Mouse (Mus musculus) kidney, embryonic 14.5 days (tissue): ENCODE measurements around the gene Rubcnl. TPM values are rescaled to one million over a fixed set of nuclear protein-coding genes. Genes with fewer than 3 reads are reported as not detected.

Experiments used
- ATAC-seq: fragments of 200-750 bp; cut with Nextera tagmentation; 2 replicates; pipeline ENCODE4 v1.8.0; 2017; ENCODE audit warnings: moderate number of reproducible peaks, mild to moderate bottlenecking, moderate TSS enrichment, moderate library complexity; ENCODE audit not compliant: low FRiP score, low TSS enrichment
- H3K27ac ChIP-seq: fragments of 300-500 bp; sonication (generic); 2 replicates; pipeline ENCODE4 v1.5.1; 2014; ENCODE audit warnings: low read depth, mild to moderate bottlenecking, low read length, moderate library complexity, mixed read lengths
- H3K27me3 ChIP-seq: fragments of 300-500 bp; sonication (generic); 2 replicates; pipeline ENCODE4 v1.6.1; 2014; ENCODE audit warnings: mild to moderate bottlenecking, low read length; ENCODE audit not compliant: control insufficient read depth, insufficient read depth
- H3K36me3 ChIP-seq: fragments of 300-500 bp; sonication (generic); 2 replicates; pipeline ENCODE4 v1.6.1; 2014; ENCODE audit warnings: low read length, mixed read lengths; ENCODE audit not compliant: control insufficient read depth, insufficient read depth
- H3K4me1 ChIP-seq: fragments of 300-500 bp; sonication (generic); 2 replicates; pipeline ENCODE4 v1.6.1; 2014; ENCODE audit warnings: low read length, mixed read lengths; ENCODE audit not compliant: control insufficient read depth, insufficient read depth
- H3K4me2 ChIP-seq: fragments of 300-500 bp; sonication (generic); replicated peaks from 2 replicates; pipeline ENCODE4 v1.6.1; 2014; ENCODE audit warnings: low read depth, mild to moderate bottlenecking, low read length
- H3K4me3 ChIP-seq: fragments of 300-500 bp; sonication (generic); 2 replicates; pipeline ENCODE4 v1.5.1; 2014; ENCODE audit warnings: mild to moderate bottlenecking, low read length
- H3K9ac ChIP-seq: fragments of 300-500 bp; sonication (generic); 2 replicates; pipeline ENCODE4 v1.6.1; 2014; ENCODE audit warnings: low read depth, mild to moderate bottlenecking, low read length, moderate library complexity
- H3K9me3 ChIP-seq: fragments of 300-500 bp; sonication (generic); 2 replicates; pipeline ENCODE4 v1.6.1; 2016; ENCODE audit warnings: low read length; ENCODE audit not compliant: control insufficient read depth
- WGBS: fragments of 180-500 bp; shearing (Covaris S2); extraction: QIAGEN DNeasy Blood & Tissue Kit; methylation state at CpG from one replicate; pipeline ENCODE4 v1.1.7; 2014; 5-methylcytosine and 5-hydroxymethylcytosine counted together
- polyA plus RNA-seq: library from polyadenylated mRNA; unstranded; fragments of >200 nt; fragmentation: Nextera tagmentation; extraction: Ambion mirVana; gene quantifications from 2 replicates; pipeline ENCODE4 v1.2.1, GENCODE M21; 2014

The Rubcnl gene
- polyA plus RNA-seq, result 0.34 and 0.71 TPM in 2 replicates

DNA sequence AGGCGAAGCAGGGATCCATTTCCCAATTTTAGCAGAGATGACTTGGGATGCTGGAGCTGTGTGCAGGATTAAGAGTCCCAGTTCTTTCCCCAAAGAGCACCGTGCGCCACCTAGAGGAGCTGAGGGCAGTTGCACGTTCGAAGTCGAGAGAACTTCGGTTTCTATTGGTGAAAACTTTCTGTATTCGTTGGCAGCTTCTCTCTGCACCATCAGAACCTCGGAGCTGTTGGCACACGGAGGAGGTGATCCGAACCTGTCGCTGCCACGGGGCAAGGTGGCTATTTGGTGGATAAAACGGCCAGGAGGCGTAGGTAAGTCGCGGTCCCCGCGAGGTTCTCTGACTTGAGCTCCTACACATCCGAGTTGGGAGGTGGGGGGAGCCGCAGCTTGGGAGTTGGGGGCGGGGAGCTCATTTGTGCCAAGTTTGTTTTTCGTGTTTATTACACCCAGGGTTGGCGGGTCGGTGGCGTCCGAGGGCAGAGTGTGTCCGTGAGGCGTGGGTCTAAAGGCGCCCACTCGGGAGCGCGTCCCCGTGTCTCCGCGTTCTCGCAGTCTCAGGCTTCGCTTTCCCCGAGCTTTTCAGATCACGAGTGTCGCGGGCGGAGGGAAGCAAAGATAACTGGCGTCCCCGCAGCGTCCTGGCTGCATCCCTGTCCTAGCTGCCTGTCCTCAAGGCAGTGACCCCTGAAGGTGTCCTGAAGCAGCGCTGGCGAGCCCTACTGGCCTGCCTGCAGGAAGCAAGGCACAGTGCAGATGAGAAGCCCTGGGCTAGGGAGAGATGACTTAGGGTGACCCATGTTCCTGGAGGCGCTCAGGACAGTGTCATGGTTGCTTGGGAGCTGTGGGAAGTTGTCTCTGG, at the start of gene Rubcnl:
Gene Rubcnl (plus strand): TSS at position 172 of the 859 bp plus-strand sequence.
- Histone ChIP-seq H3K9ac (peak within 1 kb of the TSS; percentile 58), H3K4me3 (peak within 1 kb of the TSS; percentile 60), H3K4me1 (0 out of 2 replicates have a peak, but pooled peaks cover 3% of the 10 kb centered on the region), H3K4me2 (peak within 1 kb of the TSS; percentile 96), H3K27me3 (no peaks in the 10 kb centered on the region), H3K36me3 (no peaks in the 10 kb centered on the region), H3K9me3 (no peaks in the 10 kb centered on the region), H3K27ac (no peak within 1 kb of the TSS)
- ATAC-seq, result peak; percentile 72
- WGBS, result 2% methylated on average over 49 of the region's 49 CpGs

- Histone ChIP-seq H3K27ac (no peak overlapping the region), H3K27me3 (no peaks in the 10 kb centered on the region), H3K4me2 (no peak overlapping the region), H3K9me3 (no peaks in the 10 kb centered on the region), H3K4me1 (no peaks in the 10 kb centered on the region), H3K9ac (no peak overlapping the region), H3K36me3 (no peaks in the 10 kb centered on the region), H3K4me3 (no peak overlapping the region)
- ATAC-seq, result no peak
- WGBS, result 47% methylated on average over 3 of the region's 3 CpGs
Observed at GRCm38 (mm10) chr14:74972216-74972615, 43.6 kb upstream of the Rubcnl start.

- no peak overlapping the region for H3K4me3 ChIP-seq
- no peak overlapping the region for H3K27ac ChIP-seq
- no peak overlapping the region for H3K4me2 ChIP-seq
- no peaks in the 10 kb centered on the region for H3K9me3 ChIP-seq
- H3K4me1 ChIP-seq, result no peaks in the 10 kb centered on the region
- H3K27me3 ChIP-seq, result no peaks in the 10 kb centered on the region
- ATAC-seq, result no peak
- no peak overlapping the region for H3K9ac ChIP-seq
- no peaks in the 10 kb centered on the region for H3K36me3 ChIP-seq
- WGBS, result 89% methylated on average over 5 of the region's 5 CpGs
Observed at GRCm38 (mm10) chr14:74972687-74973086, 43.1 kb upstream of the Rubcnl start.

GRCm38 (mm10) chr14:74974136-74974651, 41.6 kb upstream of the Rubcnl start:
- Histone ChIP-seq H3K9ac (no peak overlapping the region), H3K36me3 (no peaks in the 10 kb centered on the region), H3K4me2 (no peak overlapping the region), H3K27ac (peak overlapping the region; percentile 47; the same call in 1 of the 2 replicates), H3K4me1 (no peaks in the 10 kb centered on the region), H3K4me3 (no peak overlapping the region), H3K9me3 (no peaks in the 10 kb centered on the region), H3K27me3 (no peaks in the 10 kb centered on the region)
- no peak for ATAC-seq
- WGBS, result 72% methylated on average over 10 of the region's 10 CpGs

DNA sequence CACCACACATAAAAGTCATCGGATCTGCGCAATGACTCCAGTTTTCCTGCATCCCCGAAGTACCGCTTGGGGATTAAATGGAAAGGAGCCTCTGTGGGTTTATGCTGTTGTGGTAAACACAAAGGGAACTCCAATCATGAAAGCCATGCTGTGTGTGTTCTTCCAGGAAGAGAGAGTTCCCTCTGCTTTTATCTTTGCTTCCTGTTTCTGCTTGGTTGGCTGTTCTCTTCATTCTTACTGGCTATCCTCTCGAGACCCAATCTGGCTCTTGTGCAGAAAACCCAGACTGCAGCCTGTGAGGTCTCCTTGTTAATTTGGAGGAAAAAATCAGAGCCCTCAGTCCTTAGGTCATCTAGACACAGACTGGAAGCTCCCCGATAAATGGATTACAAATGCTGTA, 38.9 kb upstream of the Rubcnl start:
- no peaks in the 10 kb centered on the region for H3K36me3 ChIP-seq
- H3K4me2 ChIP-seq, result no peak overlapping the region
- no peak overlapping the region for H3K9ac ChIP-seq
- no peak for ATAC-seq
- no peak overlapping the region for H3K27ac ChIP-seq
- 81% methylated on average over 6 of the region's 6 CpGs for WGBS
- no peaks in the 10 kb centered on the region for H3K27me3 ChIP-seq
- H3K9me3 ChIP-seq, result no peaks in the 10 kb centered on the region
- no peaks in the 10 kb centered on the region for H3K4me1 ChIP-seq
- no peak overlapping the region for H3K4me3 ChIP-seq

DNA sequence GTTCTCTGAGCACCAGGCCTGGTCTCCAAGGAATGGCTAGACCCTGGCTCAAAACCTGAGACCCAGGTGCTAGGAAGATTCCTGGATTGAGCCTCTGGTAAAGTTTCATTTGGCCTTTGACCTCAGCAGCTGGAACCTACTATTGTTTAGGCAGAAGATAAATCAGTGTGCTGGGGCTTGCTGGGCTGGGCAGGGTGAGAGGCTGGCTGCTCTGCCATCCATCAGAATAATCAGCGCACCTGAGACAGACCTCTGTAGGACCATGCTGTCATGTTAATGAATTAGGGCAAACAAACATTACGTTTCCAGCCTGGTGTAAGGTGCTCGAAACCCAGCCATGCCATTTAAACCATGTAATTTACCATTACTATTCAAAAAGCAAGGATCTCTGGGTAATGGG, 34.8 kb upstream of the Rubcnl start:
- Histone ChIP-seq H3K9ac (no peak overlapping the region), H3K9me3 (no peaks in the 10 kb centered on the region), H3K4me3 (no peak overlapping the region), H3K36me3 (no peaks in the 10 kb centered on the region), H3K27me3 (no peaks in the 10 kb centered on the region), H3K27ac (no peak overlapping the region), H3K4me2 (no peak overlapping the region), H3K4me1 (no peaks in the 10 kb centered on the region)
- WGBS, result 39% methylated on average over 3 of the region's 3 CpGs
- no peak for ATAC-seq

- H3K4me1 ChIP-seq, result no peaks in the 10 kb centered on the region
- H3K27ac ChIP-seq, result no peak overlapping the region
- H3K27me3 ChIP-seq, result no peaks in the 10 kb centered on the region
- H3K4me2 ChIP-seq, result no peak overlapping the region
- H3K4me3 ChIP-seq, result no peak overlapping the region
- H3K9me3 ChIP-seq, result no peaks in the 10 kb centered on the region
- no peak for ATAC-seq
- no peak overlapping the region for H3K9ac ChIP-seq
- no peaks in the 10 kb centered on the region for H3K36me3 ChIP-seq
- 74% methylated on average over 5 of the region's 5 CpGs for WGBS
Observed at GRCm38 (mm10) chr14:74983079-74983478, 32.7 kb upstream of the Rubcnl start.

DNA sequence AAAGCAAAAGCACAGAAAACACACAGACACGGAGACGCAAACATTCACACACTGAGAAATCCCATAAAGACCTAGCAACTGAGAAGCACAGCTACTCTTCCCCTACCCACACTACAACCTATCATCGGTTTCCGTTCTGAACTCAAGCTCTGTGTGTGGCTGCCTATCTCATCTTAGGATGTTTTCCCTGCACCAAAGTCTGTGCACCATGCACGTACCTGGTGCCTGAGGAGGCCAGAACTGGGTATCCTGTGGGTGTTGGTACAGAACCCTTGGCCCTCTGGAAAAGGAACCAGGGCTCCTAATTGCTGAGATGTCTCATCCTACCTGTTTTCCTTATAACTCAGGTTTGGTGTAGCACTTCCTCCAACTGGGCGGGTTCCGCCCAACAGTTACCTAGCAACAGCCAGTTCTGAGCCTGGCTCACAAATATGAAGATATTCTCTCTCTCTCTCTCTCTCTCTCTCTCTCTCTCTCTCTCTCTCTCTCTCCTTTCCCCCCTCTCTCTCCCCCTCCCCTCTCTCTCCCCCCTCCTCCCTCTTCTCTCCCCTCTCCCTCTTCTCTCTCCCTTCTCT, 30.9 kb upstream of the Rubcnl start:
- Histone ChIP-seq H3K9me3 (no peaks in the 10 kb centered on the region), H3K27me3 (no peaks in the 10 kb centered on the region), H3K27ac (no peak overlapping the region), H3K4me2 (no peak overlapping the region), H3K4me1 (no peaks in the 10 kb centered on the region), H3K4me3 (no peak overlapping the region), H3K36me3 (no peaks in the 10 kb centered on the region), H3K9ac (no peak overlapping the region)
- no peak for ATAC-seq
- 82% methylated on average over 7 of the region's 7 CpGs for WGBS

- Histone ChIP-seq H3K27me3 (no peaks in the 10 kb centered on the region), H3K9ac (no peak overlapping the region), H3K4me2 (no peak overlapping the region), H3K36me3 (no peaks in the 10 kb centered on the region), H3K4me3 (no peak overlapping the region), H3K9me3 (no peaks in the 10 kb centered on the region), H3K4me1 (no peaks in the 10 kb centered on the region), H3K27ac (no peak overlapping the region)
- WGBS, result 63% methylated on average over 4 of the region's 4 CpGs
- ATAC-seq, result no peak
Observed at GRCm38 (mm10) chr14:74985658-74986057, 30.2 kb upstream of the Rubcnl start.
